Mouse (Mus musculus) embryo, embryonic 10.5 days (tissue): Measurements from ENCODE around the gene Topbp1.

Source experiments
- DNase-seq: peaks from one replicate; pipeline ENCODE4 v3.0.0-alpha.2; 2015; ENCODE audit warnings: low spot score

Topbp1 gene

DNA sequence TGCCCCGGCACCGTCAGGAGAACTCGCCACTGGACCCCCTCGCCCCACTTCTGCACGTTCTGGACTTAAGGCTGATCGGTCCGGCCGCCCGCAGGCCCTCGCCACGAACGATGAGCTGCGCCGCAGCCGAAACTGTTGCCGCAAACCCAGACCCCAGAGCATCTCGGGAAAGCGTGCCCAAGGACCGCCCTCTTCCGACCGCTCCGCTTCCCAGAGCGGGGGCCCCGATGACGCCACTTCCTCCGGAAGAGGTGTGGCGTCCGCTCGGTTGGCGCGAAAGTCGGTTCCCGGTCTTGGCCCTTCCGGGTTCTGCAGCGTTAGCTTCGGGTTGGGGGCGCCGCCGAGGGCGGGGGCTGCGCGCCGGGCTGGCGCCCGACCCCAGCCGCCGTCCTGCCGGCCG lies at the start of gene Topbp1, which contains the start of gene 1300017J02Rik:
Topbp1 (plus strand) TSS at position 289 of the 400 bp plus-strand sequence.
1300017J02Rik (minus strand) TSS at position 156 of the 400 bp plus-strand sequence.
- DNase-seq, result peak; percentile 97

GRCm38 (mm10) chr9:103265778-103266177 lies 39.2 kb upstream of the Topbp1 start:
- no peak for DNase-seq

DNA sequence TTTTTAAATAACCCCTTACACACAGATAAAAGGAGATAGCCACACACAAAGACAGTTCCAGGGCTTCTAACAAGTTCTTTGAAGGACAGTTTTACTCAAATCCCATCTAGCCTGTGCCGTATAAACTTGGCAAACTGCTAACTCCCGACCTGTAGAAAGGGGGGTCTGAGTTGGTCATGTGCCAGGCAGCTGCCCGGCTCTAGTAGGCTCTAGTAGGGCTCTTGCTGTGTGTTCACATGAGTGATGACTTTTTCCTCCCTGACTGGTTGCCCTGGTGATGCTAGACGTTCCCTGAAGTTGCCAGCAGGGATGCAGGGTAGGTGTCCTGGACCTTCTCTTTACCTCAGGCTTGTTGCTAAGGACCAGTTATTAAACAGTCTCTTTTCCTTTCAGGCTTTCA lies 33.9 kb upstream of the Topbp1 start:
- no peak for DNase-seq

DNA sequence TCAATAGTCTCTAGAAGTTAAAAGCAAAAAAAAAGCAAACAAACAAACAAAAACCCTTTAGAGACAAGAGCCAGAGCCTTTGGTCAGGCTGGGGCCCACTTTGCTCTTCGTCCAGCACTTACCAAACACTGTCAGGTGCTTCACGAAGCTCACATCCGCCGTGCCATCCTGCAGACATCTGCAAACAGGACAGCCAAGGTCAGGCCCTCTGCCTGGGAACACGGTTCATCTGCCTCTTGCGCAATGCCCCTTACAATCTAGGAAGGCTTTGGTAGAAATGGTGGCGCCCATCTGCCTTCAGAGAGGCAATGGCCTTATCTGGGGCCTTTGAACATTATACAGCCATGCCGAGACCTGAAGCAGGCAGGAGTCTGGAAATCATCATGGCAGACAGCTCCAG lies 30.2 kb upstream of the Topbp1 start:
- DNase-seq, result no peak

GRCm38 (mm10) chr9:103275676-103276075 lies 29.3 kb upstream of the Topbp1 start:
- DNase-seq, result no peak

DNA sequence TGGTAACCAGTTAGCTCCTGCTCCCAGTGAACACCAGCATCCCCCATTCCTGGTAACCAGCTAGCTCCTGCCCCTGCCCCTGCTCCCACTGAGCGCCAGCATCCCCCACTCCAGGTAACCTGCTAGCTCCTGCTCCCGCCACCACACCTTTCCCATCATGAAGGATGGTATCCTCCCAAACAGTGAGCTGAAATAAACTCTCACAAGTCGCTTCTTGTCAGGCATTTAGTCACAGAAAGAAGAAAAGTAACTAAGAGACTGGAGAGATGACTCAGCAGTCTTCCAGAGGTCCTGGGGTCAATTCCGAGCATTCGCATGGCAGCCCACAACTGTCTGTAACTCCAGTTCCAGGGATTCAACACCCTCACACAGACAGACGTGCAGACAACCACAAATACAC lies 28.1 kb upstream of the Topbp1 start:
- DNase-seq, result peak; percentile 14

- peak; percentile 12 for DNase-seq
These were observed 18.6 kb upstream of the Topbp1 start for GRCm38 (mm10) chr9:103286396-103286795.

- peak; percentile 10 for DNase-seq
These were observed 18.1 kb upstream of the Topbp1 start for GRCm38 (mm10) chr9:103286901-103287422.

DNA sequence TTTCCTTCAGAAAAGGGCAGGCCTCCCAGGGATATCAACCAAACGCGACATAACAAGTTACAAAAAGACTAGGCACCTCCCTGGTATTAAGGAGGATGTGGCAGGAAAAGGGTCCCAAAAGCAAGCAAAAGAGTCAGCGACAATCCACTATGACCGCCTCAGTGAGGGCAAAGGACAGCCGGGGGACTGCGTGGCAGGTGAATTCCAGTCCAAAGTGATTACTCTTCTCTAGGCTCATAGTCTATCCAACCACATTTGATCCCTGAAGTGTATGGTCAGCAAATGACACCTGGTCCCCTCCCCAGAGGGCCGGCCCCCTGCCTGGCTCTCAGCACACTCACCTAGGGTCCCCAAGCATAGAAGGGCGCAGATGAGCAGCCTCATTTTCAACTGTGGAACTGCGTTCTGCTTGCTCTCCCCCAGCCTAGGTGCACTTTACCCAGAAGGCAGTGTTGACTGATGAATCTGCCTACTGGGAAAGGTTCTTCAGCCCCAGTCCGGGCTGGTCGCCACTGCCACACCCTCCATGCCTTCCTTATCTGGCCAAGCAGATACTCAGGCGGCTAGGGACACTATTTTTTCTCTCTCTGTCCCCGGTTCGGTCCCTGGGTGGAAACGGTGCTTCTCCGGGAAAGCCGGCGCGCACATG lies 17.1 kb upstream of the Topbp1 start:
- no peak for DNase-seq

DNA sequence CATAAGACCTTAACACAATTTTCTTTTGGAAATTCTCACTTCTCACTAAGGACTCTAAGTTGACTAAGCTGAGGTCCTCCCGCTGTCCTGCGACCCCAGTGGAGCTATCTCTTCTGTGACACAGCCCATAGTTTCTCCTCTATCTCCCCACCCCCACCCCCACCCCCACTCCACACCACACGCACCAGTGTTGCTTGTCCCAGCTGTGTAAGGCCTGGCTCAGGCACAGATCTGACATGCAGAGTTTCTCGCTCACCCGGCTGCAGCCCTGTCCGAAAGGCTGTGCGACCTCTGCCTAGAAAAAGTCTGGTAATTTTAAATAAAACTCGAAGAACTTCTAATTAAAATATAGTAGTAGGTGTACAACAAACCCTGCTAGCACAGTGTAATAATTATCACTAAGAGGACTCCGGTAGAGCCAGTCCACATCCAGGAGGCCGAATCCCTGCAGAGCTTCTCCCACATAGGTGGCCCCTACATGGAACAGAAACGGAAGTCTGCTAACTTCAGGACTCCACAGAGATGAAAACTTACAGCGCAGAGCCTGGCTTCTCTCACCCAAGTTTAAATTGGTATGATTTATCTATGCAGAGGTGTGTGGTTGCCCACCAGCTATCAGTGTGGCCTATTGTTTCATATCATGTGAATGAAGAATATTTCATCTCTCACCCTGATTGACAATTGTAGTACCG lies 16.4 kb upstream of the Topbp1 start:
- DNase-seq, result no peak

DNA sequence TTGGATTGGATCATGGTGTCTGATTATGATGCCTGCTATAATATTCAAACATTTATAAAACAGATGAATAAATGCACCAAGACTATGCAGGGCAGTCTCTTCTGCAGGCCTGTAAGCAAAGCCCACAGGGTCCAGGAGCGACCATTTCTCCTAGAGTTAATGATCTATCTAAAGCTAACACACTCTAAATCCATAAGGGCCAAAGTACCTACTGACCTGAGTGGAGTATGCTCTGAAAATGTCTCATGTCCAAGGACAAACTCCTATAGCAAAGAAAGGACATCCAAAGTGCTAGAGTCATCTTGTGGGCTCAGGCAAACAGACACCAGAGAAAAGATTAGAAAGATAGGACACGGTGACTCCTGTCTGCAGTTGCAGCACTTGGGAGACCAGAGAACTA lies 10.5 kb upstream of the Topbp1 start:
- no peak for DNase-seq

- no peak for DNase-seq
These were observed 3.9 kb upstream of the Topbp1 start for GRCm38 (mm10) chr9:103301086-103301485.

DNA sequence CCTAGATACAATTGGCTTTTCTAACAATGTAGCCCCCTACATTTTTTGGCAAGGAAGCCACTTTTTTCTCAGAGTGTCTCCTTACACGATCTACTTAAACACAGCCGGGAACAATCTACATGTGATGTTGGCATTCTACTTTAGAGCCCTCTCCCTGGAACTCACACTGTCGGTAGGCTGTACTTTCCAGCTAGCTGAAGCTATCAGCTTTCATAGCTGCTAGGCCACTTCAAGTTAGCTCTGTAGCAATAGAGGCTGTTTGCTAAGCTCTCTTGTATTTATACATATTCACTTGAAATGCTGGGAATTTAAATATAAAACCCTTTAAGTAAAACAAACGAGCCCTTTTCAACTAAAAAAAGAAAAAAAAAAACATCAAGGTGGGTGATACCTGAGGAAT lies 2.8 kb upstream of the Topbp1 start:
- no peak for DNase-seq

- peak; percentile 77 for DNase-seq
These were observed 2.3 kb upstream of the Topbp1 start for GRCm38 (mm10) chr9:103302666-103303065.

DNA sequence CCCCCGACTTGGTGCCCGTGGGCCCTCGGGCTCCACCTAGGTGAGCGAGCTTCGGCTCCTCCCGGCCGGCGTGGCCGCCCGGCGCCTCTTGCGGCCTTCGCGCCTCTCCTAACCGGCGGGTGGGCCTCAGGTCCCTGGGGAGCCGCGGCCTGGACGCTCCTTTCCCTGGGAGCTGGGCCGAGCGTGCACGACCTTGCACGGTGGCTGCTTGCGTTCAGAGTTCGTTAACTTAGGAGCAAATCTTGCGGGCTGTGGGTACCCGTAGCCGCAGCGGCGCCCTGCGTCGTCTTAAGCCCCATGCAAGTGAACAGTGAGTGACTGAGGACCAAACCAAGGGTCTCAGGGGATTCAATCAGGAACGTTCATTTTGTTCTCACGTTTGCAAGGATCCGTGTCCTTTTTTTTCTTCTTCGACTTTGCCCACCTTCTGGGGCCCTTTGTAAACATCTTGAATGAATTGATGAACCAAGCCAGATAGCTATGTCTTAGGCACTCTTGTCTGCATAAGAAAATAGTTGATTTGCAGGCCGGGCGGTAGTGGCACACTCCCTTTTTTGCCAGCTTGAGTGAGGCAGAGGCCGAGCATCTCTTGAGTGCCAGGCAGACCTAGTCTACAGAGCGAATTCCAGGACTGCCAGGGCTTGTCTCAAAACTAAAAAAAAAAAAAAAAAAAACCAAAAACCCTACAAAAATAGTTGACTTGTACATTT lies 472 bp downstream of the Topbp1 start:
- DNase-seq, result peak; percentile 68

DNA sequence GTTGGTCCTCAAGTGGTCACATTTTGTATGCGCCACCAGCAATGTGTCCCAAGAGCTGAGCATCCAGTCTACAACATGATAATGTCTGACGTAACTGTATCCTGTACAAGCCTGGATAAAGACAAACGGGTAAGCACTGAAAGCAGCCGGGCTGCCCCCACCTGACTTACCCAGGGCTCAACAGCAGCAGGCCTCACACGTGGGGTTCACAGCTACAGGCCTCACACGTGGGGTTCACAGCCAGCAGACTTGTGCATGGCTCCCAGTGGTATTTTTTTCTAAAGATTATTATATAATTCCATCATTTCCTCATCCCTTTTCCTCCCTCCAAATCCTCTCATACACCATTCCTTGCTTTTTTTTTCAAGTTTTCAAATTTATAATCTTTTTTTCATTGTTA lies 4.8 kb downstream of the Topbp1 start:
- DNase-seq, result no peak

DNA sequence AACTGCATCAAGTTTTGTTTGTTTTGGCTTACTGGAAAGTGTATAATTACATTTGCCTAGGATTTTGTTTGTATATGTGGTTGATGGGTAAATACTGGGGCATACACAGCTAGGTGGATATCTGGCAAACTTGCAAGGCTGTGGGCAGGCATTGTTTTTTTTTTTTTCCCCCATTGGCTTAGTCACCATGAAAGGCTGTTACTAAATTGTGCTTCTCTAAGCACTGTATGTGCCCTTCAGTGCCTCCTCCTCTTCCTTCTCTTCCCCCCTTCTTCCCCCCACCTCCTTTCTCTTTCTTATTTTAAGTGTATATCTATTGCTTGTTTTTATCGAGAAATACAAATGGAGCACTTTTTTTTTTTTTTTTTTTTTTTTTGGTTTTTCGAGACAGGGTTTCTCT lies 19.7 kb downstream of the Topbp1 start:
- DNase-seq, result no peak

- DNase-seq, result no peak
These were observed 21.4 kb downstream of the Topbp1 start for GRCm38 (mm10) chr9:103326449-103326848.

GRCm38 (mm10) chr9:103332663-103333062 lies 27.6 kb downstream of the Topbp1 start:
- no peak for DNase-seq

GRCm38 (mm10) chr9:103336912-103337311 lies 31.9 kb downstream of the Topbp1 start:
- DNase-seq, result no peak

- DNase-seq, result no peak
These were observed 42.0 kb downstream of the Topbp1 start for GRCm38 (mm10) chr9:103347045-103347444.

DNA sequence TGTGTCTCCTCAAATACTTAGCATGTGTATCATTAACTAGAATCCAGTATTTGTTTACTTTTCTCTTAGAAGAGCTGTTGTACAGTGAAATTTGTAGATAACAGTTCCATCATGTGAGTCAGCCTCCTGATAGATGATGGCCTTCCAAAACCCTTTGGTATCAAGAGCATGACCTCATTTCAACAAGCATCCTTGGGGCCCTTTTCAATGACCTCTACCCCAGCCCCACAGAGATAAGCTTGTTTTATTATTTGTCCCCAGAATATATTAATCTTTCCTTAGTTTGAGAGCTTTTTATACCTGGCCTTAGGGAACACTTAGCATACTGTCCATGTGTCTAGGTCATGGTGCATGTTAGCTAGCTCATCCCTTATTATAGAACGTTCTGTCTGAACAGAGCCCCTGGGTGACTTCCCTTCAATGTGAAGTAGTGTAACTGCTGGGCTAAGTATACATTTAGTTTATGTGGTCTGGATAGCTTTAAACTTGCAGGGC lies 43.0 kb downstream of the Topbp1 start:
- no peak for DNase-seq

GRCm38 (mm10) chr9:103348791-103349190 lies 43.8 kb downstream of the Topbp1 start:
- no peak for DNase-seq
